1 mouse cellular context compared by ENCODE assay signal in genomic region chr4:133479458-133480184, GRCm38 (mm10).
A peak's percentile ranks its signal among the peaks of the same experiment; 100 is the strongest.
TF ChIP-seq lines count a peak whose summit lies in the region.

TSS of gene Tent5b (plus strand) at chr4:133480132.

TF ChIP-seq in MEL, 35 proteins besides CTCF, POLR2A, EP300 and RAD21 (continued from another document):
- TF ChIP-seq MAX (IDR thresholded peaks at IDR 0.05; ENCODE audit: low read length) (no peak; the same call in 1 of the 2 replicates), MAZ (IDR thresholded peaks at IDR 0.05; ENCODE audit: low read depth, low read length) (peak; percentile 79; the same call in 1 of the 2 replicates), POLR2AphosphoS2 (IDR thresholded peaks at IDR 0.05; ENCODE audit: low read length) (no peak), GABPA (IDR thresholded peaks at IDR 0.05; ENCODE audit: low read depth, low read length) (no peak)
TF ChIP-seq in MEL: peak in this region for 11.
